Mouse (Mus musculus) midbrain, embryonic 14.5 days (tissue): ENCODE measurements at regions not wholly inside any gene's neighbourhood (a gene's known extent, or its start where the extent isn't known, plus 50 kb on each side); places are given as distances from the start of the nearest gene placed in this dataset.

Experiments used
- ATAC-seq: fragments of 200-750 bp; cut with Nextera tagmentation; 2 replicates; pipeline ENCODE4 v1.8.0; 2017; ENCODE audit warnings: moderate number of reproducible peaks, moderate library complexity; ENCODE audit not compliant: low FRiP score, low TSS enrichment
- DNase-seq: peaks from one replicate; pipeline ENCODE4 v3.0.0-alpha.2; 2015
- H3K27ac ChIP-seq: fragments of 300-500 bp; sonication (generic); replicated peaks from 2 replicates; pipeline ENCODE4 v1.5.1; 2014; ENCODE audit warnings: mild to moderate bottlenecking, low read depth, low read length, moderate library complexity
- H3K27me3 ChIP-seq: fragments of 300-500 bp; sonication (generic); 2 replicates; pipeline ENCODE4 v1.6.1; 2014; ENCODE audit warnings: low read length, control low read depth, mixed read lengths; ENCODE audit not compliant: control insufficient read depth, insufficient read depth
- H3K36me3 ChIP-seq: fragments of 300-500 bp; sonication (generic); 2 replicates; pipeline ENCODE4 v1.6.1; 2014; ENCODE audit warnings: low read length, control low read depth; ENCODE audit not compliant: control insufficient read depth, insufficient read depth
- H3K4me1 ChIP-seq: fragments of 300-500 bp; sonication (generic); 2 replicates; pipeline ENCODE4 v1.6.1; 2014; ENCODE audit warnings: mild to moderate bottlenecking, antibody characterized with exemption, low read length, control low read depth; ENCODE audit not compliant: control insufficient read depth, insufficient read depth
- H3K4me2 ChIP-seq: fragments of 300-500 bp; sonication (generic); 2 replicates; pipeline ENCODE4 v1.6.1; 2014; ENCODE audit warnings: mild to moderate bottlenecking, low read length, moderate library complexity
- H3K4me3 ChIP-seq: fragments of 300-500 bp; sonication (generic); replicated peaks from 2 replicates; pipeline ENCODE4 v1.5.1; 2014; ENCODE audit warnings: low read depth, low read length
- H3K9ac ChIP-seq: fragments of 300-500 bp; sonication (generic); replicated peaks from 2 replicates; pipeline ENCODE4 v1.6.1; 2014; ENCODE audit warnings: mild to moderate bottlenecking, low read length, moderate library complexity
- H3K9me3 ChIP-seq: fragments of 300-500 bp; sonication (generic); 2 replicates; pipeline ENCODE4 v1.6.1; 2016; ENCODE audit warnings: low read length, control low read depth, mixed read lengths; ENCODE audit not compliant: control insufficient read depth
- WGBS: fragments of 180-500 bp; shearing (Covaris S2); extraction: QIAGEN DNeasy Blood & Tissue Kit; methylation state at CpG from one replicate; pipeline ENCODE4 v1.1.7; 2014; 5-methylcytosine and 5-hydroxymethylcytosine counted together

- Histone ChIP-seq H3K4me2 (no peak overlapping the region), H3K4me1 (no peaks in the 10 kb centered on the region), H3K27me3 (no peaks in the 10 kb centered on the region), H3K4me3 (no peak overlapping the region), H3K36me3 (no peaks in the 10 kb centered on the region), H3K9ac (no peak overlapping the region), H3K9me3 (no peaks in the 10 kb centered on the region), H3K27ac (no peak overlapping the region)
- 75% methylated on average over 7 of the region's 7 CpGs for WGBS
- DNase-seq (no peak), ATAC-seq (no peak)
Measured at GRCm38 (mm10) chr19:32904517-32904916, 147.2 kb downstream of the Pten start.

- no peak overlapping the region for H3K4me2 ChIP-seq
- H3K27me3 ChIP-seq: no peaks in the 10 kb centered on the region
- WGBS: 81% methylated on average over 8 of the region's 8 CpGs
- no peak overlapping the region for H3K27ac ChIP-seq
- no peak overlapping the region for H3K9ac ChIP-seq
- H3K4me1 ChIP-seq: no peaks in the 10 kb centered on the region
- ATAC-seq: no peak
- H3K4me3 ChIP-seq: no peak overlapping the region
- no peaks in the 10 kb centered on the region for H3K36me3 ChIP-seq
- no peaks in the 10 kb centered on the region for H3K9me3 ChIP-seq
- no peak for DNase-seq
Measured at GRCm38 (mm10) chr19:32905901-32906431, 148.7 kb downstream of the Pten start.

DNA sequence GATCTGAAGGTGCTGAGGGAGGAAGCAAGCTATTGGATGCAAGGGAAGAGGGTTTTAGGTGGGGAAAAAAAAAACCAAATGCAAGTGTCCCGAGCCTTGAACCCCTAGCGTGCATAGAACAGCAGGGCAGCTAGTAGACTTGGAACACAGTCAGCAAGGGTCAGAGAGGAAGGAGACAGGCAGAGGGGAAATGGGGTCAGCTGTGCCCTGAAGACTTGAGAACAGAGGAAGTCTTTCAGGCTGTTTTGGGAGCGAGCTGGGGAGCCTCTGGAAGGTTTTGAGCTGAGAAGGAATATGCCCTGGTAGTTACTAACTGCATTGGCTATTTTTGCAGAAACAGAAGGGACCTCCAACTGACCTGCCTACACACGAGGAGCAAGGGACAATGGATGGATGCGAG, 149.5 kb downstream of the Pten start:
- ATAC-seq: no peak
- 83% methylated on average over 5 of the region's 5 CpGs for WGBS
- H3K4me2 ChIP-seq: no peak overlapping the region

DNA sequence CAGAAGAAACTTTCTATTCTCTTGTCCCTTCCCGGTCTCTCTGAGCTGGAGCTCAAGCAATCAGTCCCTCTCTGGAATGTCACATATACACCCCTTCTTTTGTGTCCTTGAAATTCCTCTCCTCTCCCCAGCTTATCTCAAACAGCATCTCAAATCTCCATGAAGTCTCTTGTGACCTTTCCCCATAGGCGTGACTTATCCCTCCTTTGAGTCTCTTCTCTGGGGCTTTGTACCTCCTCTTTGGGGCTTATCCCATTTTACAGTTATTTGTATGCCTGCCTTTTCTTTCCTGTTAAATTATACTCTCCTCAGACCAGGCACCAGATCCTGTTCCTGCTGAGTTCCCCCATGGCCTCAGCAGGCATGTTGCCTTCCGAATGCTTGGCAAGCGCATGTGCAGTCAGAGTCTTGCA, 152.8 kb downstream of the Pten start:
- H3K27me3 ChIP-seq: no peaks in the 10 kb centered on the region
- WGBS: 7% methylated on average over 4 of the region's 4 CpGs
- H3K27ac ChIP-seq: no peak overlapping the region
- ATAC-seq (peak; percentile 63; the same call in 1 of the 2 replicates), DNase-seq (peak; percentile 61)
- H3K36me3 ChIP-seq: no peaks in the 10 kb centered on the region
- no peak overlapping the region for H3K9ac ChIP-seq
- no peaks in the 10 kb centered on the region for H3K9me3 ChIP-seq
- H3K4me3 ChIP-seq: no peak overlapping the region
- no peak overlapping the region for H3K4me2 ChIP-seq
- H3K4me1 ChIP-seq: no peaks in the 10 kb centered on the region

More for the DNA sequence above, 149.5 kb downstream of the Pten start:
- Histone ChIP-seq H3K9ac (no peak overlapping the region), H3K27ac (no peak overlapping the region), H3K9me3 (no peaks in the 10 kb centered on the region), H3K27me3 (no peaks in the 10 kb centered on the region), H3K36me3 (no peaks in the 10 kb centered on the region), H3K4me3 (no peak overlapping the region), H3K4me1 (no peaks in the 10 kb centered on the region)
- no peak for DNase-seq

- no peaks in the 10 kb centered on the region for H3K9me3 ChIP-seq
- 88% methylated on average over 3 of the region's 3 CpGs for WGBS
- no peaks in the 10 kb centered on the region for H3K36me3 ChIP-seq
- ATAC-seq (no peak), DNase-seq (no peak)
- H3K9ac ChIP-seq: no peak overlapping the region
- no peak overlapping the region for H3K4me3 ChIP-seq
- no peak overlapping the region for H3K4me2 ChIP-seq
- H3K4me1 ChIP-seq: no peaks in the 10 kb centered on the region
- H3K27me3 ChIP-seq: no peaks in the 10 kb centered on the region
- no peak overlapping the region for H3K27ac ChIP-seq
Measured at GRCm38 (mm10) chr19:32912323-32912722, 155.0 kb downstream of the Pten start.

GRCm38 (mm10) chr19:32916507-32917280, 159.4 kb downstream of the Pten start:
- ATAC-seq (no peak), DNase-seq (no peak)
- H3K9me3 ChIP-seq: no peaks in the 10 kb centered on the region
- no peak overlapping the region for H3K4me3 ChIP-seq
- 94% methylated on average over 8 of the region's 8 CpGs for WGBS
- H3K4me1 ChIP-seq: no peaks in the 10 kb centered on the region
- no peak overlapping the region for H3K9ac ChIP-seq
- no peak overlapping the region for H3K4me2 ChIP-seq
- no peaks in the 10 kb centered on the region for H3K36me3 ChIP-seq
- H3K27ac ChIP-seq: no peak overlapping the region
- no peaks in the 10 kb centered on the region for H3K27me3 ChIP-seq

- Histone ChIP-seq H3K9me3 (no peaks in the 10 kb centered on the region), H3K4me1 (no peaks in the 10 kb centered on the region), H3K27me3 (no peaks in the 10 kb centered on the region), H3K36me3 (no peaks in the 10 kb centered on the region), H3K9ac (no peak overlapping the region), H3K4me3 (no peak overlapping the region), H3K27ac (no peak overlapping the region), H3K4me2 (no peak overlapping the region)
- 88% methylated on average over 3 of the region's 3 CpGs for WGBS
- ATAC-seq (no peak), DNase-seq (no peak)
Measured at GRCm38 (mm10) chr19:32921021-32921420, 163.7 kb downstream of the Pten start.

- no peak overlapping the region for H3K9ac ChIP-seq
- WGBS: 89% methylated on average over 3 of the region's 3 CpGs
- no peaks in the 10 kb centered on the region for H3K4me1 ChIP-seq
- ATAC-seq (no peak), DNase-seq (no peak)
- no peaks in the 10 kb centered on the region for H3K36me3 ChIP-seq
- H3K27me3 ChIP-seq: no peaks in the 10 kb centered on the region
- no peak overlapping the region for H3K4me2 ChIP-seq
- H3K27ac ChIP-seq: no peak overlapping the region
- H3K9me3 ChIP-seq: no peaks in the 10 kb centered on the region
- H3K4me3 ChIP-seq: no peak overlapping the region
Measured at GRCm38 (mm10) chr19:32923911-32924310, 166.6 kb downstream of the Pten start.
